Mouse (Mus musculus) small intestine, adult 2 months (tissue): ENCODE measurements at regions not wholly inside any gene's neighbourhood (a gene's known extent, or its start where the extent isn't known, plus 50 kb on each side); places are given as distances from the start of the nearest gene placed in this dataset.

Source experiments
- CTCF ChIP-seq: fragments of 200-500 bp; IDR thresholded peaks from 2 replicates; pipeline ENCODE4 v1.5.1; 2012; ENCODE audit warnings: low read depth, mild to moderate bottlenecking, control low read depth, inconsistent platforms, low read length, moderate library complexity, mixed read lengths; ENCODE audit not compliant: insufficient replicate concordance, insufficient read length; ENCODE audit errors: extremely low read depth
- POLR2A ChIP-seq: fragments of 200-500 bp; IDR thresholded peaks from 2 replicates; pipeline ENCODE4 v1.6.1; 2012; ENCODE audit warnings: low read depth, mild to moderate bottlenecking, control low read depth, inconsistent platforms, low read length, moderate library complexity

DNA sequence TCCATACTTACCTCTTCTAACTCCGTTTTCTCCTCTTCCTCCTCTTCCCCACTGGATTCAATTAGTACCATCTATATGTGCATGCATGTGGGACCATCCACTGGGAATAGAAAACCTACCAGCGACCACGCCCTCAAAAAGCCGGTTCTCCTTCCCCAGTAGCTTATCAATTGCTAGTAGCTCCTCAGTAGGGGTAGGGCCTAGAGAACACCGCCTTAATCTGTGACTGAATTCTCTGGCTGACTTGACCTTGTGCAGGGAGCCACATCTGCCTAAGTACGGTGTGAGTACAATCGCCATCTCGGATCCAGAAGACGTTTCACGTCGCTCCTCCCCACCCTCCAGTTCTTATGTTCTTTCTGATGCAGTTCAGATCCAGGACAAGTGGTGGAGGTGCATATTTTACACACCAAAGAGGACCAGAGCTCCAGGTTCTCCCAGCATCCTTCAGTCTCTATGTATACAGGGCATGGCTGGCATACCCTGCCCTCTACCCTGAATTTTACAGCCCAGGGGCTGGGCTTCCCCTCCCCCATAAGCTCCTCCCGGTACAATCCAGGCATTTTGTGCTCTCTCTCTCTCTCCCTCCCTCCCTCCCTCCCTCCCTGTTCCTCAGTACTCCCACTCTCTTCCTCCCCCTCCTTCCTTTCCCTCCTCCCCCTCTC lies 61.0 kb upstream of the Zfp366 start:
- TF ChIP-seq CTCF (no peak), POLR2A (no peak)
